Mouse (Mus musculus) thymus, postnatal 10 days (tissue): Measurements from ENCODE around the gene Thop1.
"Not testable (repeated sequence)": the region's sequence is repeated elsewhere in the genome, so short reads cannot be mapped to it uniquely, and the experiment has no call there.

Source experiments
- DNase-seq, 2 experiments: peaks; one replicate each; pipeline ENCODE4 v3.0.0; 2021; ENCODE audit warnings: low spot score in 2 of 2

The Thop1 gene

DNA sequence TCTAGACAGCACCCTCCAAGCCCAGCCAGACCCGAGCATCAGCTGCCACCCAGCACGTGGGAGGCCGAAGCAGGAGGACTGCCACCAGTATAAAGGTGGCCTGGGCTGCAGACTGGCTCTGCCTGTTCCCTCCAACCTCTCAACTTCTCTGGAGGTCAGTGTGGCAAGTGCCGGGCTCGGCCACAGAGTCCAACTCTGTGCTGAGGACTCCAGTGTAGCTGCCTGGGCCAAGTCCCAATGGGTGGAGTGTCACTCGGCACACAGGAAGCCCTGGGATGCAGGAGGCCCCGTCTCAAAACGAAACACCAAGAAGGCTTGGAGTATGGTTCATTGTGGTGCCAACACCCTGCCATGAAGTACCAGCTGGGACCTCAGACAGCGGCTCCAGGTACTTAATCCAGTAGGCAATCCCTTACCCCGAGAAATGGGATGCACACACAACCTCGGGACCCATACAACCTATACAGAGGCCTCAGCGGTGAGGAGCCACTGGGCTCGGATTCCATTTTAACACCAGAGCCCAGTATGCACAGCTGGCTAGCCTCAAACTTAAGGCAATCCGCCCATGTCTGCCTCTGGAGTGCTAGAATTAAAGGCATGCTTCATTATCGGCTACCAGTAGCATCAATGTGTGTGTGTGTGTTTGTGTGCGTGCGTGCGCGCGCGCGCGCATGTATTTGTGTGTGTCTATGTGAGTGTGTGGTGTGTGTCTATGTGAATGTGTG is 12.3 kb upstream of the Thop1 start:
- DNase-seq: no peak

DNA sequence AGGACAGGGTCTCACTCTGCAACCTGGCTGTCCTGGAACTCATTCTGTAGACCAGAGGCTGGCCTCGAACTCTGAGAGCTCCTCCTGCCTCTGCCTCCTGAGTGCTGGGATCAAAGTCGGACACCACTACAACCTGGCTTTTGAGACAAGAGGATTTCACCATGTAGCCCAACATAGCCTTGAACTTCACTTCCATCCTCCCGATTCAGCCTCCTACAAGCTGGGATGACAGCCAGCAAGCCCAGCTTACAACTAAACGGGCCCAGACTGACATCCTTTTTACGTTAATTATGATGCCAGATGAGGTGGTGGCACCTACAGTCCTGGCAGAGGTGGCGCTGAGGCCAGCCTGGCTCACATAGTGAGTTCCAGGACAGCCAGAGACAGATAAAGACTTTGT is 10.9 kb upstream of the Thop1 start:
- DNase-seq: no peak

DNA sequence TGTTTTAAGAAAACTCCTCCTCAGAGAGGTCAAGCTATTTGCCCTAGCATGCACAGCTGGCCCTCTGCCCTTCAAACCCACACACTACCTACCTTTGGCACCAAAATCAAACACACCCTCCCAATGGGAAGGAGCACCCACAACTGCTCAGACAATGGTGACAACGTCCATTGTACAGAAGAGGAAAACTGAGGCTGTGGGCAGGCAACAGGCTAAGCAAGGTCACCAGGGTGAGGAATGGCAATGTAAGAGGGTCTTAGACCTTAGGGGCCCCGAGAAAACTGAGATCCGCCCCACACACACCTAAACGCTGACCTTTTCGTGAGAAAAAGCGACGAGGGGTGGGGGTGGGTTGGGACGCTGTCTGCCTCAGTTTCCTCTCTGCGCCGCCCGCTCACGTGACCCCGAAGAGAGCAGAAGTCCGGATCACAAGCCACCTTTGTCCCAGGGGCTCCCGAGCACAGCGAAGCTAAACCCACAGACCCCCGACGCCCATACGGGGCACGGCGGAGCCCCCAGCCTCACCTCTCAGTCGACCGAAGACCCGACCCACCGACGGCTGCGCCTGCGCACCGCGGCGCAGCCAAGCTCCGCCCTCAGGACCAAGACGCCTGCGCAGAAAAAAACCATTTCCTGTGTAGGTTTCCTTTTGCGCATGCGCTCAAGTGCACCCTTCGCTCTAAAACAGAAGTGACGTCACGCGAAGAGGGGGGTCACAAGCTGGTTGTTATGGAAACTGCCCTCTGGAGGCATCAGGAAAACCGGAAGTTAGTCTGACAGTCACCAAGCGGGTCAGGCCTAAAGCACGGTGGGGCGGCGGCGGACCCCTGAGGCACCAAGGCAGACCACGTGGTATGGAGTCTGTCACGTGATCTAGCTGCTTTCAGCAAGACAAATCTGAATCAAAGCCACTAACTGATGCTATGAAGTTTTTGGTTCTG is 10.0 kb upstream of the Thop1 start, which contains the start of gene Sgta:
TSS of gene Sgta (minus strand) at position 579 of the 941 bp plus-strand sequence.
- DNase-seq: peak; percentile 96 to 98

DNA sequence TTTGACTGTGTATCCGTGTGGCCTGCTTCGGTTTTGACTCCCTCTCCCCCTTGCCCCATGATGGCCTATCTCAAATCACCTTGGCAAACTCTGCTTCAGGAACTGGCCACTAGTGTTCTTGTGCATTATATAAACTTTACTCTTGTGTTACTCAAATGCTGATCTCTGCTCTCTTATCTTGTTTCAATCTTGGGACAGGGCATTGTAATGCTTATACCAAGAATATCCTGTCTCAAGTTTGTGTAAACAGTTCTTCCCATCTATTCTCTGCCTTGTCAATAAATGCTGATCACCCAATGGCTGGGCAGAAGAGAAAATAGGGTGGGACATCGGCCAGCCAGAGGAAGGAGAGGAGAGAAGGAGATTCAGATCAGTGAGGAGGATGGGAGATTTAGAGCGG is 7.1 kb upstream of the Thop1 start:
- no peak for DNase-seq

DNA sequence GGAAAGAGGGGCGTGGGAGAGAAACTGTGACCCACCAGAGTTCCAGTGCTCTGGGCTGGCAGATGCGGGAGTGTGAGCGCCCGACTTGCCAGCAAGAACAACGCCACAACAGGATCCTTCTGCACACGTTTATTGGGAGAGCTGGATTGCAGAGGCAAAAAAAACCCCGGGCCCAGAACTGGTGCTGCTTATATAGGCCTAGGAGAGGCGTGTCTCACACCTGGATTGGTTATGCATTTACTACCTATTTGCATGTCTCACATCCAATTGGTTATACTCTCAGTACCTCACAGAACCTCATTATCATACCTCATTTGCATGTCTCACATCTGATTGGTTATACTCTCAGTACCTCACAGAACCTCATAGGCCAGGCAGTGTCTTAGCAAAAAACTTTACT is 5.3 kb upstream of the Thop1 start:
- not testable (repeated sequence) for DNase-seq

DNA sequence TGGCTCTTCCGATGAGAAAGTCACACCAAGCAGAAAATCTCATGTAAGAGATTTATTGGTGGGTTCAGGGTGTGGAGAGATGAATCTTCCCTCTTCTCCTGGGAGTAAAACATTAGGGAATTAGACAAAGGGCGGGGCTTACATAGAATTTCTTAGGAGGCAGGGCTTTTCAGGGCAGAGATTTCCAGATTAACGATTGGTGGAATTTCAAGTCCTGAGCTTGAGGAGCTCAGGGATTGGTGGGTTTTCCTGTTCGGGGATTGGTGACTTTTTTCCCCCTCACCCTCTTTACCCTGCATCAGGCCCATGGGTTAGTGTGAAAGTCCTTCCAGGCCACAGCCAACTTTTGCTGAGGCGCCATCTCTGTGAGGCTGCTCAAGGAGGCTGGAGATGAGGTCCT is 1.1 kb upstream of the Thop1 start:
- DNase-seq: no peak

DNA sequence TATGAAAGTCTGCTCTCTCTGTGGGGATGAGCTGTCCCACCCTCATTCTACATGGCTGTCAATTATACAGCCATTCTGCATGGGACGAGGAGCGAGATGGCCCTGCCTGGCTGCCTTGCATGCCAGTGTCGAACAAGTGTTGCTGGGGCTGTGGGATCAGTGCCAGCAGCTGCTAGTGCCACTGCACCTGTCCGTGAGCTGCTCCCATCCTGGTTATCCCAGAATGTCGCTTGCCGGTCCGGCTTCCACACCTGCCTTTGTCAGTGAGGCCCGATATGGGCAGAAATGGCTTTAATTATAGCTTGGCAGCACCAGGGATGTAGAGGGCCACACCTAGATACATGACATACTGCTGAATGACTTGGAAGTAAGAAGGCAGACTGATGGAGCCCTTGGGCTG is 2.5 kb downstream of the Thop1 start:
- no peak for DNase-seq

DNA sequence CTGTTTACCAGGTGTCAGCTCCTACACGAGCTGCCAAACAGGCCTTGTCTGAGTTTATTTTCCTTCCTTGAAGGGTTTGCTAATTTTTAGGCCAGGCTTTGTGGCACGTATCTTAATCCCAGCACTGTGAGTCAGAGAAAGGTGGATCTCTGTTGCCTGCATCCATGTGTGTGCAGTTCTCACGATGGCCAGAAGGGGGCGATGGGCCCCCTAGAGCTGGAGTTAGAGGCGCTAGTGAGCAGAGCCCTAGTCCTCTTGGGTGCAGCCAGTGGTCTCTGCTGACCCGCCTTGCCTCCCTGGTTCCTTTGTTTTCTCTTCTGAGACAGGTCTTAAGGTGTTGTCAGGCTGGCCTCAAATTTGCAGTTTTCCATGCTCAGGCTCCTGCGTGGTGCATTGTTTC is 3.6 kb downstream of the Thop1 start:
- DNase-seq: no peak

DNA sequence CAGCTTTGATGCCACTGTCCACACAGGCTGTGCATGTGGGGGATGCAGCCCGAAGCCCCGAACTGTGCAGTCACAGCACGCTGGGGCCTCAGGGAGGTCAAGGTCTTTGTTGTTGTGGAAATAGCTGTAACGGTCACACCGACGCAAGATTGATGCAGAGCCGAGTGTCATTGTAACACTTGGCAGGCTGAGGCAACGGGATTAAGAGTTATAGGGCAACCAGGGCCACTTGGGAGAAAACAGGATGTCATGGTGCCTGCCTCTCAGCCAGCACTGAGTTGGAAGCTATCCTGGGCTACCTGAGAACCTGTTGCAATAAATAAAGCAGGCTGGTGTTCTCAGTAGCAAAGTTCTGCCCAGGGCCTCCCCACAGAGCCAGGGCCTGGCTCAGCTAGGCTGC is 5.9 kb downstream of the Thop1 start:
- DNase-seq: no peak

DNA sequence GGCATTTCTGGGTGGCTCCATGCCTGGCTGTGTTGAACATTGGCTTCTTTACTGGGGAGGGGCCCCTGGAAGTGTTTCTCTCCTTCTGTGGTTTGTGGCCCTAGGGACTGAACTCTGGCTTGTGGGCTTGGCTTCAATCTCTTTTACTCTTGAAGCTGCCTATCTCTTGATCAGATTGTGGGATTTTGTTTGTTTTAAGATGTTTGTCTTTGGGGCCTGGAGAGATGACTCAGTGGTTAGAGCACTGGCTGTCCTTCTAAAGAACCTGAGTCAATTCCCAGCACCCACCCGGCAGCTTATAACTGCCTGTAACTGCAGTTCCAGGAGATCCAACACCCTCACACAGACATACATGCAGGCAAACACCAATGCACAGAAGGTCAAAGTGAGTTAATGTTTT is 6.5 kb downstream of the Thop1 start:
- no peak for DNase-seq

DNA sequence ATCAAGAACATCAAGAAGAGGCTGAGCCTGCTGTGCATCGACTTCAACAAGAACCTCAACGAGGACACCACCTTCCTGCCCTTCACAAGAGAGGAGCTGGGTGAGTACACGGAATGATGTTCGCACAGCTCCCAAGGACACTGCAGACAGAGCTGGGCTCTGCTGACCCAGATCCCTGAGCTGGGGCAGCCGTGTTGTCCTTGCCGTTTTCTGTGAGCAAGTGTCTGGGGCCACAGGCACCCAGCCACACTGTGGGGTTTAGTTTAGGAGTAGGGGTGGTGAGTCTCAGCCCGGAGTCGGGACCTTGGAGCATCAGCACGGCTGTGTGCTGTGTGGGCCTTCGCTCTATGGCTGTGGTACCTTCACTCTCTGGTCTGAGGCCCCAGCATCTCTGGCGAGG is 8.1 kb downstream of the Thop1 start:
- DNase-seq: no peak

DNA sequence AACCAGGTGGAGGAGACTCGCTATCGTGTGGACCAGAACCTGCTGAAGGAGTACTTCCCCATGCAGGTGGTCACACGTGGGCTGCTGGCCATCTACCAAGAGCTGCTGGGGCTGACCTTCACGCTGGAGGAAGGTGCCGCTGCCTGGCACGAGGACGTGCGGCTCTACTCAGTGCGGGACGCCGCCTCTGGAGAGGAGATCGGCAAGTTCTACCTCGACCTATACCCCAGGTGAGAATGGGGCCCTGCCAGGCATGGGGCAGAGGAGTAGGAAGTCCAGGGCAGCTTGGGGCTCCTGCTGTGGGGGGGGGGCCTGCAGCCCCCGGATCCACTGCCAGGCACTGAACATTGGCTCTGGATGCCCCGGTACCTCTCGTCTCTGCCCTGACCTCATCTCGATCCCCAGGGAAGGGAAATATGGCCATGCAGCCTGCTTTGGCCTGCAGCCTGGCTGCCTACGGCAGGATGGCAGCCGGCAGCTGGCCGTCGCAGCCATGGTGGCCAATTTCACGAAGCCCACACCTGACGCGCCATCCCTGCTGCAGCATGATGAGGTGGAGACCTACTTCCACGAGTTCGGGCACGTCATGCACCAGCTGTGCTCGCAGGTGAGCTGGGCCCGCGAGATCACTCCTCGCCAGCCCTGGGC is 10.3 kb downstream of the Thop1 start:
- DNase-seq: no peak

DNA sequence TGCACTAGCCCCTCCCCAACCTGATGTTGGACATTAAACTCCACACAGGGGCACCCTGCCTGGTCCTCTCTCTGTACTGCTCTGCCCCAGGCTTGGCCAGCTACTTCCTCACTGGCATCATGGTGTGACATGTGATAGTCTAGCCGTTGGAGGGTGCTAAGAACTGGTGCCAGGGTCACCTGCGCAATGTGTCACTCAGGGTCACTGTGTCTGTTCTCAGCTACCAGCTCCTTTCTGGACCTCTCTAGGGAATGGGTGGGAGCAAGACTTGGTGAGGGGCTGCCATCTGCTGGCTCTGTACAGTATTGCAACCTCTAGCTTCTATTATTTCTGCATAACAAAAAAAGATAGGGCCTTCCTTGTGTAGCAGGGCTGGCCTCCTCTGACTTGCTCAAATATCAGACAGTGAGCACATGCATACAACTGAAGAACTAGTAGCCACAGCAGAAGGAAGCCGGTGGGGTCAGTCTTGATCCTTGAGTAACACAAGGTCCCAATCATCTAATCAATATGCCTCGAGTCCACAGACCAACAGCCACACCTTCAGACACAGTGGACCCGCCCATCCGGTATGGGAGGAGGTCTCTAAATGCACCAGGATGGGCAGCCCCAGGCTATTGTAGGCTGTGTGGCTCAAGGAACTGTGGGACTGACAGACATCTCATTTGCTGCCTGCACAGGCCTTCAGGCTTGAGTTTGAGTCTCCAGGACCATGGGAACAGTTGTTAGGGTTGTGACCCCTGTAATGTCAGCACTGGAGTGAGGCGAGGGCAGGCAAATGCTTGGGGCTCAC is 12.5 kb downstream of the Thop1 start:
- DNase-seq: peak; percentile 31 to 71

DNA sequence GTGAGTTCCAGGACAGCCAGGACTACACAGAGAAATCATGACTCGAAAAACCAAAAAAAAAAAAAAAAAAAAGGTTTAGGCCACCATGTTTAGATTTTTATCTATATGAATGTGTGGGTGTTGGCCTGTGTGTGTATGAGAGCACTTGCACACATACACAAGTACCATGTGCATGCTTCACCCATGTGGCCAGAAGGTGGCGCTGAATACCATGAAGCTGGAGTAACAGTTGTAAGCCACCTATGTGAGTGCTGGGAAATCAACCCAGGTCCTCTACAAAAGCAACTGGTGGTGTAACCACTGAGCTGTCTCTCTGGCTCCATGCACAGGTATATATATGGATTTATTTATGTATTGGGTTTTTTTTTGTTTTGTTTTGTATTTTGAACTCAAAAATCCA is 17.2 kb downstream of the Thop1 start:
- peak in 1 of 2 experiments; percentile 27 for DNase-seq

DNA sequence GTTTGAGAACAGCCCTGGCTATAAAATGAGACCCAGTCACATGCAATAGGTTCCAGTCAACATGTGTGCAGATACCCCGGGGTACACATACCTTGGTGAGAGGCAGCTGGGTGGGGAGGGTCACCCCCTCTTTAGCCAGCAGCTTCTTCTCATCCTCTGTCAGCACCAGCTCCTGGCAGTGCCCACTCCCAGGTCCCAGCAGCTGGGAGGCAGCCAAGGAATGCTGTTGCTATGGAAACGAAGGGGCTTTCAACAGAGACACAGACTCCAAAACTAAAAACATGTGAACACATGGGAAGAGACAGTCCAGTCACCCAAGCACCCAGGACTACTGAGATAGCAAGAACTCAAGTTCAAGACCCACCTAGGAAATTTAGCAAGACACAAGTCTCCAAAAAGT is 19.4 kb downstream of the Thop1 start:
- no peak for DNase-seq

DNA sequence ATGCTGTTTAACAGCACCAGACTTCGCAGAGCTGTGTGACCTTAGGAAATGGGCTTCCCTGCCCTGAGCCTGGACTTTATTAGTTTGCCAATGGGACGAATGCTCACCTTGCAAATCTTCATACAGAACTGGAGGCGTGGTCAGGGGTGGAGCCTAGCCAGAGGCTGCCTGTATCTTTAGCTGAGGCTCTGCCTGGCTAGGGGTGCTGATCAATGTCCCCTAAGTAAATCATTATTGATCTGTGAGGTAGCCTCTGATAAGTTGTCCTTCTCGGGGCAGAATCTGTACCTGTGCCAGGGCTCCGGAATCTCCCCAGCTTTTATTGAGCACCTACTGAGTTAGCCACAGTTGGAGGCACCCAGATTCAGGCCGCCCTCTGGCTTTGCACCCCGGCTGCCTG is 20.8 kb downstream of the Thop1 start:
- DNase-seq: no peak

DNA sequence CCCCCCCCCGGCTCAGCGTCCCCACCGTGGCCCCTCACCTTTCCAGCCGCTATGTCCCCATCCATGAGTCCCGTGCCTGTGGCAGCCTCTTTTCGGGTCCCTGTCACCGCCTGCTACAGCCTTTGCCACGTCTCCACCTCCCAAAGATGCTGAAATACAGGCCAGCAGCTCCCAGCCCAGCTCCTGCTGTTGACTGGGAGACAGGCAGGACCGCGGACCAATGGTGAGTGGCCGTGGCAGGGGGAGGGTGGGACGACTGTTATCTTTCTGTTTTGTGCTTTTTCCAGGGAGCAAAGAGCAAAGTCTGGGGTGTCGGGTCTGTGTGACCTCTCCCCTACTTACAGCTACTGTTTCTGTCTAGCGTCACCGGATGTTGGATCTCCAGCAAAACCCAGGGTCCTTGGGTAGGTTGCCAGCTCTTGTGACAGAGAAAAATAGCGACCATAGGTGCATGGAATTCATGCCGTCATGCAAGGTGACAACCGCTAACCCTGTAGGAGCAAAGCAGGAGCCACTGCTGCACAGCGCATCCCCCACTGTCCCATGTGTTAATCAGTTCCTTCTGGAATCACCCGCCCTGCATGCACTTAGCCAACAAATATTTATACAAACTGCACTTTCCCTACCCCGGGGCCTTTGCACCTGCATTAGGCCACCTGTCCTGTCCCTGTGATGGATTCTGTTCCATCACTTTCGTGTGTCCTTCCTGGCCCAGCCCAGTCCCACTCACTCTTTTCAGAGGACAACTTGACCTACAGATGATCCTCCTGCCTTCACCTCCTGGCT is 22.8 kb downstream of the Thop1 start:
- DNase-seq: no peak

DNA sequence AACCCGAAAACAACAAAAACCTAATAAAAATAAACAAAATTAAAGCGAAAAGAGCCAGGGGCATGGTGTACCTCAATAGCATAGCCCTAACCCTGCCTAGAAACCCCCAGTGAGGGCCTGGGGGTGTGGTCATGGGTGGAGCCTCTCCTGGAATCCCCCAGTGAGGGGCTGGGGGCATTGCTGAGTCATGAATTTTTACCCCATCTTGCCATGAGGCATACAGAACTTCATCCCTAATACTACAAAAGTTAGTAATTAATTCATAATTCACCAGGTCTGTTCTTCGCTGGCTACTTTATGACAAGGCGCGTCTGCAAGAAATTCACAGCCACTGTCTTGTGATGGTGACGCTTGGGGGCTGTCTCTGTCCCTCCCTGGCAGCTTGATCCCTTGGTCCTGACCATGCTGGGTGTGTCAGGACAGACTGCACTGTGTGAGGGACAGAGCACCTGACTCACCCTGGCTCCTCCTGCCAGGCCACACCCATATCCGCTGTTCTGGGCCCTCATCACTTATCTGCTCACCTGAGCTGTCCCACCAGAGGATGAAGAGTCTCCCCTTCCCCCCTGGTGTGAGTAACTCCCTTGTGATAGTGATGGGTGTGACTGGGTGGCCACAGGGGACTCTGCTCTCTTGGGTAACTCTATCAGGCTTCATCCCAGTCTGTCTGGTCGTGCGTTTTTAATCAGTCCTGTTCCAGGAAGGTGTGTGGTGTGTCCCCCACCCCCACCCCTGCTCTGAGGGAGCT is 25.3 kb downstream of the Thop1 start:
- no peak for DNase-seq

DNA sequence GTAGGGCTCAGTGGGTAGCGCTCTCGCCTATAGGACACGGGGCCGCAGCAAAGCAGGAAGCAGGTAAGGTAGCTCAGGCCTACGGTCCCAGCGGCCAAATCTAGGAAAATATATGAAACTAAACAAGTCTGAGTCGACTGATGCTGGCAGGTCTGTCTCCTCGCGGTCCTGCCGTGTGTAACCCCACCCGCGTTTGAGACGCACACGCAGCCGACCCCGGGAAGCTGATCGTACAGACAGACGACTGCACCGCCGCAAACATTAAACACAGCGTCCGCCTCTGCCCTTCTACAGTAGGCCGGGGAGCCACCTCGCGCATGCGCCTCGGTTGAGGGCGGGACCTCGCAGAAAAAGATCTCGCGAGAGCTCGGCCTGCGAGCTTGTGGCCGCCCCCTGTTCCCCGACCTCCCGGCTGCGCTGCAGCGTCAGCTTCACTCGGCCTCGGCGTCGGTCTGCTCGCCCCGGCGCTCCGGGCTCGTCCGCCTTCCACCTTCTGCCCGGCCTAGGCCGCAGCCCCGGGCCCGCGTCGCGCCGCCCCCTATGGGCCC is 35.8 kb downstream of the Thop1 start, which contains the start of gene Map2k2:
TSS of gene Map2k2 (plus strand) at position 351 of the 548 bp plus-strand sequence.
- peak; percentile 99 for DNase-seq
